Mouse (Mus musculus): ENCODE measurements around the gene Metrn. TPM values are rescaled to one million over a fixed set of nuclear protein-coding genes. Genes with fewer than 3 reads are reported as not detected.

Gene Metrn
- polyA plus RNA-seq, 1 experiment from 2014 or later = 82.2 TPM

DNA sequence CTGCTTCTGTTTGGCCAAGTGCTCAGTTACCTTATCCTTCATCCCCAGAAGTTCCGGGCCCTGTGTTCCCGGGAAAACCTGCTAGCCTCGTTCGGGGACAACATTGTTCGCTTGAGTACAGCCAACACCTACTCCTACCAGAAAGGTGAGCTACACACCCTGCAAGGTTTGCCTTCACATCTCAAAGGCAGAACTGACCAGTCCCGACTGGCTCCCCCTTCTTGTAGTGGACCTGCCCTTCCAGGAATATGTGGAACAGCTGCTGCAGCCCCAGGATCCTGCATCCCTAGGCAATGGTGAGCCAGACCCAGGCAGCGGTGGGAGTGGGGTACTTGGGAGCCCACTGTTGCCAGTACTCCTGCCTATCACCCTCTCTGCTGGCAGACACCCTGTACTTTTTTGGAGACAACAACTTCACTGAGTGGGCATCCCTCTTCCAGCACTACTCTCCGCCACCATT, 32.7 kb upstream of the Metrn start:
- Histone ChIP-seq H3K4me1 (replicated peaks) (peaks cover 84% of the 10 kb centered on the region), H3K9ac (peak overlapping the region; percentile 85), H3K4me3 (peak overlapping the region; percentile 69), H3K4me2 (peak overlapping the region; percentile 92), H3K36me3 (peaks cover 28% of the 10 kb centered on the region), H3K9me3 (no peaks in the 10 kb centered on the region), H3K27me3 (no peaks in the 10 kb centered on the region), H3K27ac (replicated peaks) (peak overlapping the region; percentile 92)
- no peak for ATAC-seq (ENCODE audit: low FRiP score, low read depth)
- WGBS = 38% methylated on average over 8 of the region's 8 CpGs

DNA sequence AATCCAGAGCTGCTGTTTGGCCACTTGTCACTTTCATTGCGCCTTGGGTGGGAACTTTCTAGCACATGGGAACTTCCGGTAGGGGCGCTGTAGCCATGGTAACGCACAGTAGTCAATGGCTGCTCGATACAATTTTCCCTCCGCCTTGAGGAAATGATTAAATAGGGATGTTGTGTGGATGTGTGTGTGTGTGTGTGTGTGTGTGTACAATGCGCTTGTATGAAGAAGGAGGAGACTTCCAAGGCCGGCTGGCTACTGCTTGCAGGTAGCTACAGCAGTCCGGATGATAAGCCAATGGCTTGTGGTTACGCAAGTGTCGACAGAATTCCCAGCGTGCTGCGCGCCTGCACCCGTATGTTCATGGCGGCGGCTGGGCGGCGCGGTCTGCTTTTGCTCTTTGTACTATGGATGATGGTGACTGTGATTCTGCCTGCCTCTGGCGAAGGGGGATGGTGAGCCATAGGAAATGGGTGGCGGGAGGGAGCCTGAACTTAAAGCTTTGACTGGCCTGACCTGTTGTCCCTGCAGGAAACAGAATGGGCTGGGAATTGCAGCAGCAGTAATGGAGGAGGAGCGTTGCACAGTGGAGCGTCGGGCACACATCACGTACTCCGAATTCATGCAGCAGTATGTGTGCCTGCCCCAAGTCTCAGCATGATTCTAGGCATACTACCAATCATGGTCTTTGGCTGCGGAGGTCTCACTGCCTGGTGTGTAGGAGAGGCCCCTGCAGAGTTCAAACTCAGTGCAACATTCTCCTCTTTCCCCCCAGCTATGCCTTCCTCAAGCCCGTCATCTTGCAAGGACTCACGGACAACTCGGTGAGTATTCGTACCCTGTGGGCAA, 32.0 kb upstream of the Metrn start, which contains the start of gene Jmjd8:
Gene Jmjd8, plus strand, starts transcription at position 156 of the 846 bp plus-strand sequence.
- Histone ChIP-seq H3K9ac (peak within 1 kb of the TSS; percentile 85), H3K4me2 (peak within 1 kb of the TSS; percentile 92), H3K36me3 (peaks cover 28% of the 10 kb centered on the region), H3K4me3 (peak within 1 kb of the TSS; percentile 69), H3K9me3 (no peaks in the 10 kb centered on the region), H3K27ac (replicated peaks) (peak within 1 kb of the TSS; percentile 92), H3K4me1 (replicated peaks) (peaks cover 84% of the 10 kb centered on the region), H3K27me3 (no peaks in the 10 kb centered on the region)
- 1% methylated on average over 32 of the region's 32 CpGs for WGBS
- ATAC-seq (ENCODE audit: low FRiP score, low read depth) = peak; percentile 60

DNA sequence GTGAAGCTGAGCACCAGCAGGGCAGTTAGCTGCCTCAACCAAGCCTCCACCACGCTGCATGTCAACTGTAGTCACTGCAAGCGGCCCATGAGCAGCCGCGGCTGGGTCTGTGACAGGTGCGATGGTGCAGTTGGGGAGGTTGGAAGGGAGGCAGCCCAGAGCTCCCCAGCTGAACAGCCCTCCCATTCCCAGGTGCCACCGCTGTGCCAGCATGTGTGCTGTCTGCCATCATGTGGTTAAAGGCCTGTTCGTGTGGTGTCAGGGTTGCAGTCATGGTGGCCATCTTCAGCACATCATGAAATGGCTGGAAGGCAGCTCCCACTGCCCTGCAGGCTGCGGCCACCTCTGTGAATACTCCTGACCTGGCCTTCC, 31.3 kb upstream of the Metrn start:
- peak overlapping the region; percentile 92 for H3K27ac ChIP-seq (replicated peaks)
- peak overlapping the region; percentile 69 for H3K4me3 ChIP-seq
- 86% methylated on average over 8 of the region's 8 CpGs for WGBS
- H3K4me2 ChIP-seq = peak overlapping the region; percentile 92
- no peaks in the 10 kb centered on the region for H3K9me3 ChIP-seq
- ATAC-seq (ENCODE audit: low FRiP score, low read depth) = no peak; the same call in 1 of the 2 replicates
- H3K9ac ChIP-seq = peak overlapping the region; percentile 85
- peaks cover 82% of the 10 kb centered on the region for H3K4me1 ChIP-seq (replicated peaks)
- H3K36me3 ChIP-seq = peaks cover 28% of the 10 kb centered on the region
- H3K27me3 ChIP-seq = no peaks in the 10 kb centered on the region

DNA sequence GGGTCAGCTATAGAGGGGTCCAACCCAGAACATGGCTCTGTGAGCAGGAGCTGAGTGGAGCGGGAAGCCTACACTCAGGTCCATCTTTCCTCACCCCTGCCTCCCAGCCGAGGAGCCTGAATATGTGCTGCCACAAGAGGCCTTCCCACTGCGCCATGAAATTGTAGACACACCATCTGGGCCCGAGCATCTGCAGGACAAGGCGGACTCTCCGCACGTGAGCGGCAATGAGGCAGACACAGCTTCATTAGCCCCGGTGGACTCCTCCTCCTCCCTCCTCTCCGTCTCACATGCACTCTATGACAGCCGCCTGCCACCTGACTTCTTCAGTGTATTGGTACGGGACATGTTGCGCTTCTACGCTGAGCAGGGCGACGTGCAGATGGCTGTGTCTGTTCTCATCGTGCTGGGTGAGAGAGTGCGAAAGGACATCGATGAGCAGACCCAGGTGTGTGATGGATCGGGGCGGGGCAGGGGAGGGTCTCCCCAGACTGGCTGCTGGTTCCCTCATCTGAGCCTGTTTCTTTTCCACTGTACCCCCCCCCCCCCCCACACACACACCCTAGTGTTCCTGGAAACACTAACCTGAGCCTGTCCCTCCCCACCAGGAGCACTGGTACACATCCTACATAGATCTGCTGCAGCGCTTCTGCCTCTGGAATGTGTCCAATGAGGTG, 30.7 kb upstream of the Metrn start:
- Histone ChIP-seq H3K4me3 (no peak overlapping the region), H3K4me2 (peak overlapping the region; percentile 92), H3K27ac (replicated peaks) (peak overlapping the region; percentile 92; the same call in 1 of the 2 replicates), H3K9me3 (no peaks in the 10 kb centered on the region), H3K36me3 (peaks cover 28% of the 10 kb centered on the region), H3K9ac (no peak overlapping the region), H3K27me3 (no peaks in the 10 kb centered on the region), H3K4me1 (replicated peaks) (peaks cover 85% of the 10 kb centered on the region)
- no peak for ATAC-seq (ENCODE audit: low FRiP score, low read depth)
- 85% methylated on average over 22 of the region's 22 CpGs for WGBS

DNA sequence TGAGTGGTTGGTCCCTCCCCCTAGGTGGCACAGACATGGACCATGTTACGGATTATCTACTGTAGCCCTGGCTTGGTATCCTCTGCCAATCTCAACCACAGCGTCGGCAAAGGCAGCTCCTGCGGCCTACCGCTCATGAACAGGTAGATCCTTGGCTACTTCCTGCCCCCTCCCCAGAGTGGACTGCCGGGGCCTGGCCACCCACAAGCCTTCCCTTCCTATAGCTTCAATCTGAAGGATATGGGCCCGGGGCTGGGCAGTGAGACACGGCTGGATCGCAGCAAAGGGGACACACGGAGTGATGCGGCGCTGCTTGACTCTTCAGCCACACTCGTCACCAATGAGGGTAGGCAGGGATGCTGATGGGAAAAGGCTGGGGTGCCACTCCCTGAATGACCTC, 30.1 kb upstream of the Metrn start:
- H3K4me1 ChIP-seq (replicated peaks) = peaks cover 84% of the 10 kb centered on the region
- H3K4me3 ChIP-seq = no peak overlapping the region
- H3K4me2 ChIP-seq = no peak overlapping the region
- ATAC-seq (ENCODE audit: low FRiP score, low read depth) = no peak
- H3K36me3 ChIP-seq = peaks cover 28% of the 10 kb centered on the region
- WGBS = 95% methylated on average over 13 of the region's 13 CpGs
- H3K9ac ChIP-seq = no peak overlapping the region
- no peak overlapping the region for H3K27ac ChIP-seq (replicated peaks)
- H3K9me3 ChIP-seq = no peaks in the 10 kb centered on the region
- H3K27me3 ChIP-seq = no peaks in the 10 kb centered on the region

DNA sequence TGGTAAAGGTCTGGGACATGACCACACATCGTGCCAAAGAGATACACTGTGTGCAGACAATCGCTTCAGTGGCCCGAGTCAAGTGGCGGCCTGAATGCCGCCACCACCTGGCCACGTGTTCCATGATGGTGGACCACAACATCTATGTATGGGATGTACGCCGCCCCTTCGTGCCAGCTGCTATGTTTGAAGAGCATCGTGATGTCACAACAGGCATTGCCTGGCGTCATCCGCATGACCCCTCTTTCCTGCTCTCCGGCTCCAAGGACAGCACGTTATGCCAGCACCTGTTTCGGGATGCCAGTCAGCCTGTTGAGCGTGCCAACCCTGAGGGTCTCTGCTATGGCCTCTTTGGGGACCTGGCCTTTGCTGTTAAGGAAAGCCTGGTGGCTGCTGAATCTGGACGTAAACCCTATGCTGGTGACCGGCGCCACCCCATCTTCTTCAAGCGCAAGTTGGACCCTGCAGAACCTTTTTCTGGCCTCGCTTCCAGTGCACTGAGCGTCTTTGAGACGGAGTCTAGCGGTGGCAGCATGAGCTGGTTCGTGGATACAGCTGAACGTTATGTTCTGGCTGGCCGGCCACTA, 29.1 kb upstream of the Metrn start:
- 96% methylated on average over 27 of the region's 27 CpGs for WGBS
- Histone ChIP-seq H3K27me3 (no peaks in the 10 kb centered on the region), H3K4me3 (no peak overlapping the region), H3K9ac (no peak overlapping the region), H3K27ac (replicated peaks) (no peak overlapping the region), H3K4me1 (replicated peaks) (peaks cover 75% of the 10 kb centered on the region), H3K4me2 (no peak overlapping the region), H3K9me3 (no peaks in the 10 kb centered on the region), H3K36me3 (peaks cover 24% of the 10 kb centered on the region)
- no peak for ATAC-seq (ENCODE audit: low FRiP score, low read depth)

DNA sequence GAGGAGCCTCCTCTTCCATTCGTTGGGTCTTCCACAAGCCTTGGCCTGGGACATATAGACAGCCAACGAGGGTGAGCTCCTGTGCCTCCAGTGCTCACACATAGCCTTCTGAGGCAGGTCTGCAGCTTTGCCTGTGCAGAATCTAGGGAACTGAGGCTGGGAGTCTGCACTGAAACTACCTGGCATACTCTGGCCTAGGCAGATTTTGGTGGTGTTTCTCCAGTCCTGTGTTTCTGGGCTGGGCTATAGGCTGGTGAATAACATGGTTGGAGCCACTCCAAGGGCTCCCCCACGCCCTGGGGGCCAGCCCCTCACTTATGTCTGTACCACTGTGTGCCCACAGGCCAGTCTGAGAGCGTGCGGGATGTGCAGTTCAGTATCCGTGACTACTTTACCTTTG, 28.4 kb upstream of the Metrn start:
- H3K27me3 ChIP-seq = no peaks in the 10 kb centered on the region
- WGBS = 92% methylated on average over 6 of the region's 6 CpGs
- no peak for ATAC-seq (ENCODE audit: low FRiP score, low read depth)
- H3K9ac ChIP-seq = no peak overlapping the region
- no peak overlapping the region for H3K4me3 ChIP-seq
- H3K27ac ChIP-seq (replicated peaks) = no peak overlapping the region
- peaks cover 67% of the 10 kb centered on the region for H3K4me1 ChIP-seq (replicated peaks)
- no peaks in the 10 kb centered on the region for H3K9me3 ChIP-seq
- peak overlapping the region; percentile 91 for H3K4me2 ChIP-seq
- peaks cover 16% of the 10 kb centered on the region for H3K36me3 ChIP-seq

DNA sequence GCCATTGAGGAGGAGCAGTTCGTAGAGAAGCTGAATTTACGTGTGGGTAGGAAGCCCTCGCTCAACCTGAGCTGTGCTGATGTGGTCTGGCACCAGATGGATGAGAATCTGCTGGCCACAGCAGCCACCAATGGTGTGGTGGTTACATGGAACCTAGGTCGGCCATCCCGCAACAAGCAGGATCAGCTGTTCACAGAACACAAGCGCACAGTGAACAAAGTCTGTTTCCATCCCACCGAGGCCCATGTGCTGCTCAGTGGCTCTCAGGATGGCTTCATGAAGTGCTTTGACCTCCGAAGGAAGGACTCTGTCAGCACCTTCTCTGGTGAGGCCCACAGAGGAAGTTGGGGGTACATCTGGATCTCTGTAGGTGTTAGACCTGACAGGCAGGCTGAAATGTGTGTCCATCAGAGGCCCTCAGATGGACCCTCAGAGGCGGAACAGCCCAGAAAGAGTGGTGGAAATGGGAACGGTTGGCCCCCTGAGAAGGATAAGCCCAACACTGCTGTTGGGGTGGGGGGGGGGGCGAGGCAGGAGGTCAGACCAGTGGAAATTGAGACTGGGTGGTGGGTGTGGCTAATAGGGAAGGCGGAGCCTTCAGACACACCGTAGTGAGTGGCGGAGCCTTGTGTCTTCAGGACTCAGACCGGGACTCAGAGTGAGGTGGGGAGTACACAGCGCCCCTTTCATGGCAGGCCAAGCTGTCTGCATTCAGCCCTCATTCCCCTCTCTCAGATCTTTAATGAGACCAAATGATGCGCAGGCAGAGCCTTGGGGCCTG, 27.6 kb upstream of the Metrn start:
- ATAC-seq (ENCODE audit: low FRiP score, low read depth) = no peak
- H3K4me1 ChIP-seq (replicated peaks) = peaks cover 60% of the 10 kb centered on the region

DNA sequence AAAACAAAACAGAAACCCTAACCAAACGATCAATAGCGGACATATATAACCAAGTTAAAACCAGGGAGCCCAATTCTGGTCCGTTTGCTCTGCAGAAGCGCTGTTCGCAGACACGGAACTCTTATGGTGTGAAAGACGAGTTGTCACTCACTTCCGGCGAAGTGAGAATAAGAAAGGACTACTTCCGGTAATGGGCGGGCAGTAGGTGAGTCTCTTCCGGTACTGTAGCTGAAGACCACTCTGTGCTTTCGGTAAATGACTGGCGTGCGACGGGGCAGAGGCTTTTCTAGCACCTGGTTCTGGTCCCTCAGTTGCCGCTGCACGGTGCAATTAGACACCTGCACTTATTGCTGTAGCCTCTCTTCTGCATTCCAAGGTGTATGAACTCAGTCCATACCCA, 26.5 kb upstream of the Metrn start, which contains the start of gene Wdr24:
Gene Wdr24, plus strand, starts transcription at position 176 of the 400 bp plus-strand sequence.
- H3K36me3 ChIP-seq = peaks cover 22% of the 10 kb centered on the region
- peak within 1 kb of the TSS; percentile 57 for H3K4me3 ChIP-seq
- peak; percentile 55 for ATAC-seq (ENCODE audit: low FRiP score, low read depth)
- WGBS = under 1% methylated on average over 18 of the region's 18 CpGs
- peak within 1 kb of the TSS; percentile 73 for H3K9ac ChIP-seq
- H3K4me1 ChIP-seq (replicated peaks) = peaks cover 53% of the 10 kb centered on the region
- no peaks in the 10 kb centered on the region for H3K9me3 ChIP-seq
- peak within 1 kb of the TSS; percentile 68 for H3K27ac ChIP-seq (replicated peaks)
- peak within 1 kb of the TSS; percentile 91 for H3K4me2 ChIP-seq
- H3K27me3 ChIP-seq = no peaks in the 10 kb centered on the region; the same call in 1 of the 2 replicates

More for the DNA sequence above, 27.6 kb upstream of the Metrn start:
- 81% methylated on average over 16 of the region's 17 CpGs for WGBS
- peak overlapping the region; percentile 91 for H3K4me2 ChIP-seq
- no peak overlapping the region for H3K27ac ChIP-seq (replicated peaks)
- H3K9me3 ChIP-seq = no peaks in the 10 kb centered on the region
- H3K4me3 ChIP-seq = peak overlapping the region; percentile 57
- H3K36me3 ChIP-seq = peaks cover 19% of the 10 kb centered on the region
- H3K27me3 ChIP-seq = no peaks in the 10 kb centered on the region
- H3K9ac ChIP-seq = peak overlapping the region; percentile 73

DNA sequence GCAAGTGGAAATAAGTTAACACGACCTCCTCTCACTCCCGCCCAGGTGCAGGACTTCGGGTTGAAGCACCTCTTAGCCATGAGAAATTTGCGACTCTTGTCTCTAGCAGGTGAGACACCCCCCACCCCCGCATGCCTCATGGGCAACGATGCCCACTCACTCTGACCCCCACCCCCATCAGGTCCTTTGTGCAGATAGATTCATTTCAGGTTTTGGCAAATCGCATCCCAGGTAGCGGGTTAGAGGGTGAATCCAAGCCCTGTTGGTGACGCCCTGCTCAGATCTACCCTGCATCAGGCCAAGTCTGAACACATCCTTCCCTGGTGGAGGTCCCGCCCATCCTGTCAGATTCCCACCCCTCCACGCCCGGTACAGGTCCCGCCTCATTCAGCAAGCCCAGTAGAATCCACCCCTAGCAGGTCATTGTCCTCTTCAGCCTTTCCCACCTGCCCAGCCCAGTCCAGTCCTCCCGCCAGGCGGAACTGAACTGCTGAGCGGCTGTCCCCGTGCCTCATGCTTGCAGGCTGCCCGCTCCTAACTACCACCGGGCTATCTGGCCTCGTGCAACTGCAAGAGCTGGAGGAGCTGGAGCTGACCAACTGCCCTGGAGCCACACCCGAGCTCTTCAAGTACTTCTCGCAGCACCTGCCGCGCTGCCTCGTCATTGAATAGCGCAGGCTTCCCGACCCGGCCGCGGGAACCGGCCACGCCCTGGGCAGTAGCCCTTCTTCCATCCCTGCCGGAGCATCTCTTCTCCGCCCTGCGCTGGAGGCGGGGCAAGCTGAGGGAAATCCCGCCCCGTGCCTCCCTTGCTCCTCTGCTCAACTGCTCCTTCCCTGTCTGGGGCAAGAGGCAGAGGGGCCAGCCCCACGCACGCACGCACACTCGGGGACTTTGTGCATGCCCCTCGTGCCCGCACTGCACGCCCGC, 22.2 kb upstream of the Metrn start:
- Histone ChIP-seq H3K4me1 (replicated peaks) (peaks cover 10% of the 10 kb centered on the region), H3K4me2 (no peak overlapping the region), H3K9me3 (no peaks in the 10 kb centered on the region), H3K9ac (no peak overlapping the region), H3K27me3 (peaks cover 12% of the 10 kb centered on the region), H3K36me3 (peaks cover 28% of the 10 kb centered on the region), H3K27ac (replicated peaks) (no peak overlapping the region), H3K4me3 (no peak overlapping the region)
- no peak for ATAC-seq (ENCODE audit: low FRiP score, low read depth)
- WGBS = 10% methylated on average over 46 of the region's 46 CpGs

All from hindbrain, embryonic 15.5 days (tissue).